Mouse (Mus musculus) hindlimb bud, embryonic 11.5 days (tissue): ENCODE data around the gene Setd6.

ENCODE experiments used
- DNase-seq: peaks from one replicate; pipeline ENCODE4 v3.0.0-alpha.2; 2012; ENCODE audit warnings: low read depth, low spot score; ENCODE audit errors: extremely low spot score

Setd6 gene

GRCm38 (mm10) chr8:95715676-95716531, at the start of gene Setd6:
Gene Setd6 (plus strand): TSS chr8:95715881.
- DNase-seq, result no peak

DNA sequence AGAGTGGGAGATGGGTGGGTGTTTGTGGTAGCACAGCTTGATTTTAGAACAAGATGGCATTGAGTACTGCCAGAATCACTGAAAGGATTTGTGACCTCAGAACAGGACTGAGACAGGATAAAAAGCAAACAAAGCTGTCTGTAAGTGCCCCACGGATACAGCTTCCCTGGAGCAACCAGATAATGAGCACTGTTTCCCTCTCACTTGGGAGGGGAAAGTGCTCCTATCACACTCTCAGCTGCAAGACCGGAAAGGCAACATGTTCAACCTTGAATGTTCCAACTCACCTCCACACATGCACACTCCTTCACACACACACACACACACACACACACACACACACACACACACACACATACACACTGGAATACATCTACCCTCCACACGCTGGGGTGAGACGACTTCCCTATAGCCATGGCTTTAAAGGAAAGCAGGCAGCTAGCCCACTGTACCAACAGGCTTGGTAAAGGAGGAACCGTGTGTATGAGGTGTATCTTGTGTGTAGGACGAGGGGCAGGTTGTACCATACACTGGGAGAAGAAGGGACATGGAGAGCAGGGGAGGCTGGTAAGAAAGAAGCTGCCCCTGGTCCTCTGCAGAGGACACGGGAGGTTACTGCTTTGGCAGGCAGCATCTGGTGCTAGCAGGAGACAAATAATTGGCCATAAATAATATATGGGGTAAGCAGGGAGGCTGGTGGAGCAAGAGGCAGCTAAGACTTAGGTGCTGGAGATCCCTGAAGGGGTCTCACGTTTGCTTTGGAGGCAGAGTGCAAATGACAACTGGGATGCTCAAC, 47.3 kb upstream of the Setd6 start:
- no peak for DNase-seq

DNA sequence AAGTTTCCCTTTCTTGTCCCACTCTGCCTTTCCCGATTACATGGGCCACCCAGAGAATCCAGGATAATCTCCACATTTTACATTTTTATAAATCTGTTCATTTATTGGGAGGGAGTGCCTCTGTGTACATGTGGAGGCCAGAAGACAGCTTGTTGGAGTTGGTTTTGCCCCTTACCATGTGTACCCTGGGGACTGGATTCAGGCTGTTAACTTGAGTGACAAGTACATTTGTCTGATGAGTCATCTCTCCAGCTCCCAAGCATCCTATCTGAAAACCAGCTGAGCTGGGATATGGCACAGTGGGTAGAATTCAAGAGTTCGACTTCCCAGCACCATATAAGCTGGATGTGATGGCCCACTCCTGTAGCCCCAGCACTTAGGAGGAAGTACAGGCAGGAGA, 45.7 kb upstream of the Setd6 start:
- DNase-seq, result no peak

DNA sequence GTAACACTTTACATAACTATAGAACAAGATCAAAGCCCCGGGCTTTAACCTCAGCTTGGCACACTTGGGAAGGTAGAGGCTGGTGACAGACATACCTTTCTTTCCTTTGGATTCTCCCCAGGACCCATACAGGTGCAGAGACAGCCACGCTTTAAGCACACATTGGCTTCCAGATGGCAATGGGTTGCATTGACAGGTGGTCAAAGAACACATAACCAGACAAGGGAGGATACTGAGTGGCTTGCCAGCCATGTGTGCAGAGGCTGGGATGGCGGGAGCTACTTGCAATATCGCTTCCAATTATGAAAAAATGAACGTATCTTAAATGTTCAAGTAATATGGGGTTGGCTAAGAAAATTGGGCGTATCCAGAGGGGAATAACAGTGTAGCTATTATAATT, 43.8 kb upstream of the Setd6 start:
- no peak for DNase-seq

GRCm38 (mm10) chr8:95672811-95673210, 42.9 kb upstream of the Setd6 start:
- DNase-seq, result no peak

DNA sequence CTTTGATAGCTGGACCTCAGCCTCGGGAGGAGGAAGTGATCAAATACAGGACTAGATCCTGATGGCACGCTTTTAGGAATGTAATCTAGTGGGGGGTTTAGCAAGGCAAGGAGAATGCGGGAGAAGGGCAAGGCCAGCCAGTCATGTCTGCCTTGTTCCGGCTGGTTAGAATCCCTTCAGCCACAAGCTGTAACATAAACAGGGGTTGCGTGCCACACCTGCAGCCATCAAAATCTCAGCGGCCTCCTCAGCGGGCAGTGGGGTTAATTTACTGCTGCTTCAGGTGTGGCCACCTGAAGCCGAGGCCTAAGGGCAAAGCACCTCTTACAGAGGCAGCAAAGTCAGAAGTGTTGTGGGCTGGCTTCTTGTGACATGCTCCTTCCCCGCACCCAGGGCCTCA, 39.0 kb upstream of the Setd6 start, which contains the start of gene Ndrg4:
Gene Ndrg4, plus strand, starts transcription at position 350 of the 400 bp plus-strand sequence.
- DNase-seq, result no peak

DNA sequence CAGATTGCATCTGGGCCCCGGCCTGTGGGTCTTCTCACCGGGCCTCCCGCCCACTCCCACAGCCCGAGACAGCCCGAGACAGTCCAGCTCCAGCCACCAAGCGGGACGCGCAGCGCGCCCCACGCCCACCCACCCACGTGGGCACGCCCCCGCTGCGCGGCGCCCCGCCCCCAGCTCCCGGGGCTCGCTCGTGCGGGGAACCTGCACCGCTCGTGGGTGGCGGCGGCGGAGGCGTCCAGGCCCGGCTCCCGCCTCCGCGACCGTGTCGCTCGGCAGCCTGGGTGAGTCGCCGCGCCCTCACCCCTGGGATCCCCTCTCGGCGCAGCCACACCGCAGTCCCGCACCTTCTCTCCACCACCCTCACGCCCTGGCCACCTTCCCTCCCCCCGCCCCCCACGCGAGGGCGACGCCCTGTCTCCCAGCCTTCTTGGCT, 38.1 kb upstream of the Setd6 start:
- no peak for DNase-seq

DNA sequence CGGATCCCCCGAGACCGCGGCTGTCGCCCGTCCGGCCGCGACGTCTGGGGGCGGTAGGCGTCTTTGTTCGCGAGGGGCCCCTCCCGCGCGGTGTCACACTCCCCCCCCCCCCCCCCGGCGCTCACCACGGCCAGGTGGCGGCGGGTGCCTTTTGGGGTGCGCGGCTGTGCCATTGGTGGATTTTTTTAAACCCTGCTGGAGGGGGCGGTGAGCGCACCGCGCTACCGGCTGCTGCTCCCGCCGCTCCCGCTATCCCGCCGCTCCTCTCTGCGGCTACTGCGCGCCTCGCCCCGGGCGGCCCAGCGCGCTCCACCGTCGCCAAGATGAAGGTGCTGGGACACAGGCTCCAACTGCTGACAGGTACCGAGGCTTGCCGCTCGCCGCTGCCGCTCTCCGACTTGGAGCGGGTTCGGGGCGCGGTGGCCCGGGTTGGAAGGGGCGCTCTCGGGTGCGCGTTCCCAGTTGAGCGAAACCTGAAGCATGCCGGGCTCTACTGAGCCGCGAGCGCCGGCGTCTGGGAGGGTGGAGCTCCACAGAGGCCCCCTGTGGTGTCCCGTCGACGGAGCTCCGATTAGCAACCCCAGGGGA, 37.6 kb upstream of the Setd6 start:
- no peak for DNase-seq

DNA sequence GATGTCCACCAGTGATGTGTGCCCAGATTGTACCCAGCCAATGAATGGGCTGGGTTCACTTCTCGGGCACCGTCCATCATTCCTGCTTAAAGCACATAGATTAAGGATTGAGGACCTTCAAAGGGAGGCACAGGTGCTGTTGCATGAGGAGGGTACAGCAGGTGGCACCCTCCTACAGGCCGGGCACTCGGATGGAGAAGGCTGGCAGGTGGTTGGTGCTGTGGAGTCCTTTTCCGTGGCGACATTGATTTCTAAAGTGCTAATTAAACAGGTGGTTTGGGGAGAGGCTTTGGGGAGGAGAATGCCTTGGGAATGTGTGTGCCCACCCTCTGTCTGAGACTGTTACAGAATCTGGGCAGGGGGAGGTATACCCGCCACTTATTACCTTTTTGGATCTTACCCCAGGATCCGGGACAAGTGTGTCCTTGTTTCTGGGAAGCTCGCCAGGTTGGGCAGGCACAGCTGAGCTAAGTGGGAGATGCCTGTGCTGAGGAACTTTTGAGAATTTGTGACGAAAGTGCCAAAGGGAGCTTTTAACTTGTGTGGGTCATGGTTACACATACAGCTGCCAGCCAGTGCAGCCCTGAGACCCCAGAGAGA, 27.5 kb upstream of the Setd6 start:
- DNase-seq, result no peak

- no peak for DNase-seq
These were observed 24.6 kb upstream of the Setd6 start for GRCm38 (mm10) chr8:95690929-95691541.

GRCm38 (mm10) chr8:95694631-95695030, 21.1 kb upstream of the Setd6 start:
- no peak for DNase-seq

- DNase-seq, result no peak
These were observed 19.0 kb upstream of the Setd6 start for GRCm38 (mm10) chr8:95696661-95697060.

DNA sequence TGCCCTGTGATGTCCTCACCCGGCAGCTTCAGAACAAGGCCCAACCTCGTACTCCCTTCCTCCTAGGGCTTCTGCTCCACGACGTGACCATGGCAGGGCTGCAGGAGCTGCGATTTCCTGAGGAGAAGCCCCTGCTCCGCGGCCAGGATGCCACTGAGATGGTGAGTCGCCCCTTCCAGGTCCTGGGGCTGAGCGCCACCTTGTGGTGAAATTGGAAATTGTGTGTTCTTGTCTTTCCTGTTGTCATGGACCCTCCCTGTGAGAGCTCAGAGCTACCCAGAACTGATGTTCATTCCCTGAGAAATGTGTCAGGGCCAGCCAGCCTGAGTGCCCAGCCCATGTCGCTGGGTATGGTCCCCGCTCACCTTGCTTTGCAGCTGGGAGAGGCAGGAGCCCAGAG, 18.6 kb upstream of the Setd6 start:
- DNase-seq, result peak; percentile 77

GRCm38 (mm10) chr8:95698179-95698578, 17.5 kb upstream of the Setd6 start:
- no peak for DNase-seq

DNA sequence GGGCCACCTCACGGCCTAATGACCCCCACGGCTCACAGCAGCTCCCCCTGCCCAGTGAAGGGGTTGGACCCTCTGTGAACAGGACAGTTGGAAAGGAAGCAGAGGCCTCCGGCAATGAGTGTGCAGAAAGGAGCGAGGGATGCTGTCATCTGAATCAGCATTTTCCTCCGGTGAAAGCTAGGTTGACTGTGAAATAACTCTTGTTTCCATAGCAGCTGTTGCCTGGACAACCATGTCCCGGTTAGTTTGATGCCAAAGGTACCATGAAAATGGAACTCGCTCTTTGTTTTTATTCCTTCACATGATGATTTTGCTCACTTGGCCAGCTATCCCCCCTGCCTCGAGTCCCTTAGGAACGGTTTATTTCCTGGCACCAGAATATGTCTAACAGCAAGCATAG, 15.4 kb upstream of the Setd6 start:
- DNase-seq, result no peak

DNA sequence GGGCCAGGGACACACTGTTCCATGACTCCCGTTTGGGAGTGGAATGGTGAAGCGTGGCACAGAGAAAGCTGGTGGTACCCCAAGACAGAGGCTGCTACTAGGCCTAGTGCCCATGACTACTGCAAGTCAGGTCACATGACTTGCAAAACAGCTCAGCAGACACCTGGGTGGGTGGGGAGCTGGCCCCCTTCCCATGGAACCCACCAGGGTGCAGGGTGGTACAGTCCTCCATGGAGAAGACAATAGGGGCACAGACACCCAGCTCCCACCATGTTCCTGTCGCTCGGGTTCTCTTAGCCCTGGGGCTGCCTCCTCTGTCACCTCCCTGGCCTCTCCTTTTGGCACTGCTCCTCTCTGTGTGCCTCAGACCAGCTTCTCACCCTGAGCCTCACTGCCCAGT, 13.9 kb upstream of the Setd6 start:
- no peak for DNase-seq

DNA sequence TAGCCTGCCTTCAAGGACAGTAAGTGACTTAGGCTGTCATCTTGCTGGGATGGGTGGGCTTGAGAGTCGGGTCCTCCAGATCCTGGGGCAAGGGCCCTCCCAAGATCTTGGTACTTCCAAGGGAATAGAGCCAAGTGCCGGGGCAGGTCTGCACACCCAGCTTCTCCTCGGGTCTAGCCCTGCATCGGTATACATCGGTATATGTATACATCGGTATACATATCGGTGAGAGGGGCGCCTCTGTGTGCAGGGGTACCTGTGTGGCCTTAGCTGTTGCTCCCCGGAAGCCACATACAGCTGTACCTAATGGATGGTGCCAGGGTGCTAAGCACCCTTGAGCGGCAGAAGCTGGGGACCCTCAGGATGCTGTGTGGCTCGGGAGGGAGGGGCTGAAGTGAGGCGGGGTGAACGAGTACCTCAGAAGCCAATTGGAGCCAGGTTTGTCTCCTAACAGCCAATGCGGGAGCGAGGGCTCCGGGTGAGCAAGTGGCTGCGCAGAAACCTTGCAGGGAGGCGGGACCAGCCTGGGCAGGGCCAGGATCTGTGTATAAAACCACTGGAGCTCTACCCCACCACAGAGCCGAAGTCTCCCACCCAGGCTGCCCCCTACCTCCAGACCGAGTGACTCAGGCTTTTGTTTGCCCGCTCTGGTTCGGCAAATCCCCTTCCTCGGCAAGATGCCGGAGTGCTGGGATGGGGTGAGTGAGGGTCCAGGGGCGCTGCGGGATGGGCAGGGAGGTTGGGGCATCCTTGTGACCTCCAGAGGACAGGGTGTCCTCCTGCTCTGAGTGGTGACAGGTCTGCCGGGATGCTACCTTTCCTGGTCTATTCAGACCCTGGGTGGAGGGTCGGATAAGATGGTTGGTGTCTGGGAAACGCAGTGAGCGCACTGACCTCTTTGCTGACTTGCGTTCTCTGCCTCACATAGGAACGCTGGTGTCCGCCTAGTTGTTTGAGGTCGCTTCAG, 12.9 kb upstream of the Setd6 start:
- peak; percentile 60 for DNase-seq

DNA sequence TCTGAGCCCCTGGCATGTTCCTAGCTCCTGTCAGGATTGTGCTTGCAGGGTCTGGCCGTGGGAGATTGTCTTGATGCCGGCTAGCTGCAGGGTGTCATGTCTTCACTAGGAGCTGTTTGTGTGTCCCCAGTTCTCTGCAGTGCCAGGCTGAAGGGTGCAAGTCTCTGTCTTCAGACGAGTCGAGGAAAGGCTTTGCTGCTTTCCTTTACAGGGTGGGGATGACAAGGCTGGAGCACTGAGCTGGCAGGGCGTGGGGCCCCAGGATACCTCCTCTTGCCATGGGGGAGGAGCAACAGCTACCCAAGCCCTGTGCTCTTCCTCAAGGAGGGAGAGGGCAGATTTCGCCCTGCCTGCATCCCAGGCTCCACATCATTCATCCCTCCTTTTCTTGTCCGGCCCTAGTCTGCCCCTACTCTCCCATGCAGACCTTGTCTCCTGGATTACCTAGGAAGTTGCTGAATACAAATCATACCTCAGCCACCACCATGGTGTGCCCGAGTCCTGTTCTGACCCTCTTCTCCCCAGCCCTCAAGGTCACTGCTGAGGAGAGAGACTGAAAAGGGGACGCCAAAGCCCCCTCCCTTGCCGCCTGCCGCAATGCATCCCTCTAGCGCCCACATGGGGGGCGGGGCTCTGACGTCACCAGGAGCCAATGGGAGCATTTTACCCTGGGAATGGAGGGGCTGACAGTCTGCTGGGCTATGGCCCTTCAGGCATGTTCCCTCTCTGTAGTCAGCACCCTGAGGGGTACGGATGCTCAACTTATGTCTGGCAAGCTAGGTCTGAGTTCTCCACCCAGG, 12.0 kb upstream of the Setd6 start:
- no peak for DNase-seq

GRCm38 (mm10) chr8:95704538-95704937, 11.1 kb upstream of the Setd6 start:
- no peak for DNase-seq
